Mouse (Mus musculus) brain, embryonic 18.5 days (tissue): ENCODE measurements around the gene Fam155a.

ENCODE experiments used
- DNase-seq: peaks from one replicate; pipeline ENCODE4 v3.0.0-alpha.2; 2012; ENCODE audit warnings: low read depth, low spot score

The Fam155a gene

DNA sequence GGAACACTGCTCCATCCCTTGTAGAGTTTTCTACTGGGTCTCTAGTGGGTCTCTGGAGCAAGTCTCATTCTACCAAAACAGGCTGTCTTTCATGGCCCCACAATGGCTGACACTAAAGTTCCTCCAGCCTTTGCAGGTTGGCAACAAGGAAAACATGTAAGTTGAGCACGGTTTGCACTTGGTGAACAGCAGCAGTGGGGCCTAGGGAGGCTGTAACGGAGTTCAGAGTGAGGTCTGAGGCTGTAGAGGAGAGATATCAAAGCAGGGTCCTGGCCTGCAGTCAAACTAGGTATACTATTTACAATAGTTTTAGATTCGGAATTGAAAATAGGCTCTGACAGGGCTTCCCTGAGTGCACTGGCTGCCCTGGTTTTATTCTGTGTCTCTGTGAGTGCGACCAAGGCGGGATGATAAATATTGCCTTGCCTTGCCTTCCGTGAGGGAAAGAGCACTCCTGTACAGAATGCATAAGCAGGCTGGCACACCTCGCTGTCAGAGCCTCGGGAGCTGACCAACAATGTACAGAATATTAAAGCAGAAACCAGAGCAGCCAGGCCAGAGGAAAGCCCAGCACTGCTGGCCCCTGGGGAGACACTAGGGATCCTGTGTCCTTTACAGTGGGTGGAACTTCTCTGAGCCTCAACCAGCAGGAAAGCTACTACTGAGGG is 277.3 kb downstream of the Fam155a start:
- no peak for DNase-seq

DNA sequence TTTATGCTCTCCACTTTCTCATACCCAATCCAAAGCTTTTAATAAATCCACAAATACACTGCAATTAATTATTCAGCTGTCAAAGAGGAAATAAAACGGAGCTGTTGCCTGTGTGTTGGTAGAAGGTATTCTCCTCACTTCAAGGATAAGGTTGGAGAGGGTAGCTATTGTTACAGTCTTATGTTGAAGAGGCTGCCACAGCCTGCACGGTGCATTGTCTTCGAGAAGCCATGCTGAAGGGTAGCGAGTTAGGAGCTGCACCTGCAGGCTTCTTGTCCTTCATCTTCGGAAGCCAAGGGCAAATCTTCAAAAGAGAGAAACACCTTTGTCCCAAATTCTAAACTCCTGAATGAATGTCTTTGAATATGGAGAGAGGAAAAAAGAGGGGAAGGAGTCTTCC is 288.4 kb downstream of the Fam155a start:
- DNase-seq, result no peak

DNA sequence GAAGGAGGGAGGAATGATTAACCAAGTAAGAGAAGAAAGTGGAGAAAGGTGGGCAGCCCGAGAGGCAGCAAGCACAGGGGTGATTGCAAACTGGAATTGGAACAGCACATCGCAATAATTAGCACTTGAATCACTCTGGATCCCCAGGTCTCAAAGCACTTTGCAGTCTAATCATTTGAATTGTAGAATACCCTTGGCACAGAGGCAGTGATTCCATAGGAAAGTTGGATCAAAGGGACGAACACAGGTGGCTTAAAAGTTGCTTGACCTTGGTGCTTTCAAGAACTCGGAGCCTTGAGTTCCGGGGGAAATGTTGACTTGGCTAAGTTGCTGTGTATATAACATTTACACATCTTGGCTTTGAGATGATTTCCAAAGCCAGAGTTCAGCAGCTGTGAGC is 299.7 kb downstream of the Fam155a start:
- DNase-seq, result no peak

DNA sequence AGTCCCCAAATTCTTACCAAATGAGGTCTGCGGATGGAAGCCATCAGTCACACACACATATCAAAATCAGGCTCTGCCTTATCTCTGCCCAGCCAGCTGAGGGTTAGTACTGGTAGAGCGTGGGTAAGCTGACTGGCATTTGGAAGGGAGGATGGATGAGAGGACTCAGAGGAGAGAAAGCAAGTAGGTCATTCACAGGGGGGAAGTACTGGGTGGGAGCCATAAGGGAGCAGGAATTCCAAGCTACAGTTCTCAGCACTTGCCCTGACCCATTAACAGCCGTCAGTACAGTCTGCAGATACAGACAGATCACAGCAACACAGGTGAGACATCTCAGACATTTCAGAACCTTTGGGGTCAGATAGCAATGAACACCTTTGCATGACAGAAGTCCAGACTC is 300.8 kb downstream of the Fam155a start:
- no peak for DNase-seq

DNA sequence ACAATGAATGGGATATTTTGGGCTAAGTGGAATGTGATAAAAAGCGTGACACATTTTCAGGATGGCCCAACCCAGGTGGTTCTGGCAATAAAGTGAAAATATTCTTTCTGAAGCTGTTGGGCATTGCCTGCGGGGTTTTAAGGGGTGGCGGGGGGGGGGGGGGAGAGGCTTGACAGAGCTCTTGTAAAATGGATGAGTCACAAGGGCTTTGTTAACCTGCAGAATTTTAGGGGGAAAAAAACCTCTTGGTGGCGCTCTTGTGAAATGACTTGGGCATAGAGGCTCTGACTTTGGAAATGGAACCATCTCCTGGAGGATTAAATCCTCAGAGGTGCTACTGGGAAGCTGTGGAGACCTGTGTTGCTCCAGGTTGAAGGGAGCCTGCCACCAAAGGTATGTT is 309.9 kb downstream of the Fam155a start:
- DNase-seq, result no peak

DNA sequence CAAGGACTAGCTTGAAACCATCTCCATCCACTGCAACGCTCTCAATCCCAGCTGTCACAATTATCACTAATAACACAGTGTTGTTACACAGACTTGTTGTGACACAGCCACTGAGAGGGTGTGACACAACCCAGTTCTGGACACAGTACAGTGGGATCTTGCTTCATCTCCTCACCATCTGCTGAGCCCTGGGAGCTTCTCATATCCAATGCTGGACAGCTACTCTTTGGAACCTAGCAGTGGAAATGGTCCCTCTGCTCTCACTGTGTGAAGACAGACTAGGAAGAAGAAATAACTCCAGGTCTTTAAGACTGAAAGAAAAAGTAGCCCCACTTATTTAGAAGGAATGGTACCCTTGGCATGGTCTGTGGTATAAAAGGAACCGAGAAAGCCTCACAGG is 310.3 kb downstream of the Fam155a start:
- no peak for DNase-seq

DNA sequence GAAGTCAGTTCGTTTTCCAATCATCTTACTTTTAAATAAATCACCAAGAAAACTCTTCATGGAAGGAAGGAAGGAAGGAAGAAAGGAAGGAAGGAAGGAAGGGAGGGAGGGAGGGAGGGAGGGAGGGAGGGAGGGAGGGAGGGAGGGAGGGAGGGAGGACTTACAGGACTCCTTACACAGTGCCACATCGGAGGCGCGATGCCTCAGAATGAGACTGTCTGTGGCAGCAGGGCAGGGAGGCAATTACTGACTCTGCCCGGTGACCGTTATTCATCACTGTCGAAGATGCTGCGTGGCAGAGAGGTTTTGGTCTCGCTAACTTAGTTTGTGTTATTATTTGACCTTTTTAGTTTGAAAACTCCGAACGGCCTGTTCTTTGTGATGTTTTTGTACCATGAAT is 312.3 kb downstream of the Fam155a start:
- DNase-seq, result no peak

DNA sequence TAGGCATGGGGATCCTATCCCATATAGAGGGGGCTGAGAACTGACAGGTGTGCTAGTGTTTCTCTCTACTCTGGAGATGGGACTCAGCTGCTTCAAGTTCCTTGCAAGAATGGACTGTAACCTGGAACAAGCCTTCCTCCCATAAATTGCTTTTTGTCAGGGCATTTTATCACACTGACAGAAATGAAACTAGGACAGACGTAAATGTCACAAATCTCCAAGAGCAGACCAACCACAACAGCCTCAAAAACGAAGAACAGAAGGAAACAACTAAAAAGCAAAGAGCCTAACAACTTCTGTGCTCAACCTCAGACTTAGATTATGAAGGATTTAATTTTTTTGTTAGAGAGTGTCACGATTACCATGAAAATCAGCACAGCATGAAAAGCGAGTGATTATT is 315.8 kb downstream of the Fam155a start:
- DNase-seq, result no peak

DNA sequence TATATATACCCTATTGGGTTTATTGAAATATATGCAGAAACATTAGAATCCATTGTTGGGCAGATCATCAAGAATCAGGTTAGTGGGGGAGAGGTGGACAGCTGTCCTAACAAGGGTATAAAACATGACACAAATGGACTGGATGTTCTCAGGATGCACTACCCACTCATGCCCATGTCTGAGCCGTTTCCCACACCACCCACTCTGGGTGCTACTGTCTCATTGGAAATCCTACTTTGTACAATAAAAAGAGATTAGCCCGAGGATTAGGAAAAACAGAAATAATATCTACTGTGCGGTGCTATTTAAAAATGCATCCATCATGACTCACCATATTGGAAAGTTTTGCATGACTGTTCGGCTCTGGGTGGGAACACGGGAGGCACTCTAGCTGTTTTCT is 317.2 kb downstream of the Fam155a start:
- DNase-seq, result no peak

DNA sequence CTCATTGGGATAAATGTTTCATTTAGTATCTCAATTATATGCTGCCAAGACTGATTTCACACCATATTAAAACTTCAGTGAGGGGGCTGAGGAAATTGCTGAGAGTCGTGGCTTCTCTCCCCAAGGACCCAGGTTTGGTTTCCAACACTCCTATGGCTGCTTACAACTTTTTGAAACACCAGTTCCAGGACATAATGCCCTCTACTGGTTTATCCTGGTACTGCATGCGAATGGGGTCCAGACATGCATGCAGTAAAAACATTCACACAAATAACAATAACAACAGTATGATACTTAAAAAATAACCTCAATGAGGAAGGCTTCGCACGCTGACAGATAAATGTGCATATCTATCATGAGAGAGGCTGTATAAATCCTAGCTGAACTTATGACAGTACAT is 319.4 kb downstream of the Fam155a start:
- no peak for DNase-seq

DNA sequence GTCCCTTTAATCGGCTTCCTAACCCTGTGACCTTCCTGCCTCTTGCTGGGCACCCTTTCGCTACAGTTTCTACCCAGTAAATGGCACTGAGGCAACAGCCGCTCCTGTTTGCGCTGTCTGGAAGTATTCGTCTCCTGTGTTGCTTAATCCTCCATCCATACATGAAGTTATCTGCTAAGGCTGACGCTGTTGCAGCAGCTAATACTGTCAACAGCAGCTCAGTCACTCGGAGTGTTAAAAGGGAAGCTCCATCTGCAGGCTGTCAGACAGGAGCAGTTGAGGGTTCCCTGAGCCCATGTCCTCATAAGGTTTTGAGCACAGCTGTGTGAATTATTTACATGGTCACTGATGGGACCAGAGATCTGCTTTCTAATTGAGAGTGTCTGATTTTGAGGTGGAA is 322.3 kb downstream of the Fam155a start:
- no peak for DNase-seq

DNA sequence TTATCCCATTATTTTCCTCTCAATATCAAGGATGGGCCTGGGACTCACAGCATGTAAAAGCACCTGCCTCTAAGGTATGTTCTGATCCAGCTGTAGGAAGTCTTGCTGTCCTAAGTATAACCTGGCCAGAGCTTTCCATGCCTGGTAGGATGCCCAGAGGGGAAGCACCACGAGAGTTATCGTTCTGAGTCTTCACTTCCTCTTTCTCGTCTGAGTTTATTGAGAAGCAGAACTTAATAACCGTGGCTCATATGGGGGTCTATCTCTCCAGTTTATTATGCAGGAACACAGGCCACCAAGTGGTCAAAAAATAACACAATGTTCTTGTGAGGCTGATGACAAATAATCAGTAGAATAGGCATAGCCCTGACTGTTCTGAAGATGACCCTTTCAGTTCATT is 333.1 kb downstream of the Fam155a start:
- DNase-seq, result no peak

DNA sequence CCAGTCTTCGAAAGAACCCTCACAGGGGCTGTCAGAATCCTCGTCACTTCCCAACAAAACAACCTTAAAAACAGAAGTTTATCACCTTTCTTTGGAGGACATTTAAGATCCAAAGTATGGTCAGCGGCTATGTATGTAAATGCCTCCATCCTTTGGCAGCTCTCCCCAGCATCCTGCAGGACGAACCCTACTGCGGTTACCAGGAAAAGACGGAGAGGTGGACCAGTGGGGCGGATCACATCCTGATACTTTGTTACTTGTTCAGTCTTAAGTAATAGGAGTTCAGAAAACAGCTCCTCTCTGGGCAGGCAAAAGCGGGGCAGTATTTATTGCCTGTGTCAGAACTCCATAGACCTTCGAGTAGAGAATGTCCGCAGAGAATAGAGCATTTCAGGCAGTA is 335.5 kb downstream of the Fam155a start:
- no peak for DNase-seq

DNA sequence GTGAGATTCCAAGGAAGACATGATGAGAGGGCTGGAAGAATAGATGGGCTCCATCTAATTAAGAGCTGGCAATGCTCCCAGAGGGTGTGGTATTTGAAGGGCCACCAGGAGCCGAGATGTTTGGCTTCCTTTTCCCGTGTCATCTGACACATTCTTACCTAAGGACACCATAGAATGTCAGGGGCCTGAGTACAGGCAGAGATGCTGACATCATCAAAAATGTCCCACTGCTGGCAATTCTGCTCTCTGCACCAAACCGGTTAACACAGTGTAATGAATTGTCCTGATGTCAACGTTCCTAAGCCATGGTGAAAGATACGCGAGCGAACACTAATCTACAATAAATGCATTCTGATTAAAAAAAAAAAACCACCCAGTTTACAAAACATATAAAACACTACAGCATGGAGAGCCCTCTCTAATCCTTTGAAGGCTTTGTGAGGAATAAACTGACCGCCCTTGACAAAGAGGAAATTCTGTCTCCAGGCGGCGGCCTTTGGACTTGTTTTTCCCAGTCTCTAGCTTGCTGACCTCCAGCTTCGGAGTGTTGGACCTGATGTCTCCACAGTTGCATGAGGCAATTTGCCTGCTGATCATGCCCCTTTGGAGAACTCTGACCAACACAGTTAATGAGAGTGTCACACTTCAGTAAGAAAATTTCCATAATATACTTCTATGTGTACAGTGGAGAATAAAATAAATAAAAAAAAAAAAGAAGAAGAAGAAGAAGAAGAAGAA is 338.2 kb downstream of the Fam155a start:
- no peak for DNase-seq

DNA sequence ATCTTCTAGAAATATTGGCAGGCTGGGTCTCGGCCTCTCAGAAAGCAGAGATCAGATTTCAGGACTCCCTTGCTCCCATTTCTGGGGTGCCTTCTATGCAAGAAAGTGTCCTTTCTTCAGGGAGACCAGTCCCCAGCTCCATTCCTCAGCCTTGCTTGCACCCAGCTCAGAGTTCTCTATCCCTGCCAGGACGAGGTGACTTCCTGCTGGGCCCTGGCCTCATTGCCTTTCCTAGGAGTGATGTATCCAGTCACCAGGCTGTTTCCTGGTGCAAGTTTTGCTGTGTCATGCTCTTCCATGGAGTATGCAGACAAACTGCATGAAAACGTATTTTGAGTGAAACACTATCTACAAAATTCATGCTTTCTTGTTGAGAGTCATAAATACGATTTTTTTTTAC is 342.1 kb downstream of the Fam155a start:
- DNase-seq, result no peak

DNA sequence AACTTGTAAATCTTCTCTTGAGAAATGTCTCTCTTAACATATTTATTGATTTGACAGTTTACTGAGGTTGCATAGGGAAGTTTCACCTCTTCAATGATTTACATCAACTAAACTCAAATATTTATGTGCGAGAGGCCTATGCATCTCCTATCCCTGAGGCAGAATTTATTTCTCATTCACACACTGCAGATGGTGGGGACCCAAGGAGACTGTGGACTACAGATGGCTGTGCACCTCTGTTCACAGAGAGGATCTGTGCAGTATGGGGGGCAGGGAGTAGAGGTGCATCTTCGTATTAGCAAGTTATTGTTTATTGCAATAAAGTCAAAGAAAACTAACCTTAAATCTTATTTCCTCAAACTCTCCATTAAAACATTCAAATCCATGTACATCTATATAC is 346.9 kb downstream of the Fam155a start:
- DNase-seq, result no peak

DNA sequence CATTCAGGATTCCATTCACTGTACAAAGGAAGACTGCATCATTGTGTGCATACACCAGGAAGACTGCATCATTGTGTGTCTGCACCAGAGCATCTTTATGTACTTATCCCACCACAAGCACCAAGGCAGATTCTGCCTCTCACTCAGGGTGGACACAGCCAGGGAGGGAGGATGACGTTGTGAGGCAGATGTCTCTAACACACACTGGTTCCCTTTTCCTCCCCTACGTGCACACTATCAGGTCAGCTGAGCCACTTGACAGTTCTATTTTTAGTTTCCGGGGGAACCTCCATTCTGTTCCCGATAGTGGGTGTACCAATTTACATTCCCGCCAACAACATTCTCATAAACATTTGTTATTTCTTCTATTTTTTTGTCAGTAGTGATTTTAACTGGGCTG is 347.4 kb downstream of the Fam155a start:
- no peak for DNase-seq

DNA sequence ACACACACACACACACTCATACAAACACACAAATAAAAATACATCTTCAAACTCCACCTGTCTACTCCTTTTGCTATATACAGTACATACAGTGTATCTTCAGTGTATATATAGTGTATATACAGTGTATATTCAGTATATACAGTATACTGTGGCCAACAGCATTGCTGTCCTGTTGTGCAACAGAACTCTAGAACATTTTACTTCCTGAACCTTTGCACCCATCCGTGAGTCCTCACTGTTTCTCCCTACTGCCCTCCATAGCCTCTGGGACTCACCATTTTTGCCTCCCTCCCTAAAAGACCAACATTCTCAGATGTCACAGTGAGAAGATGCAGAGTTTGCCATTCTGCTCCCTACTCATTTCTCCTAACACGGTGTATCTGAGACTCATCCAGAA is 347.8 kb downstream of the Fam155a start:
- no peak for DNase-seq

DNA sequence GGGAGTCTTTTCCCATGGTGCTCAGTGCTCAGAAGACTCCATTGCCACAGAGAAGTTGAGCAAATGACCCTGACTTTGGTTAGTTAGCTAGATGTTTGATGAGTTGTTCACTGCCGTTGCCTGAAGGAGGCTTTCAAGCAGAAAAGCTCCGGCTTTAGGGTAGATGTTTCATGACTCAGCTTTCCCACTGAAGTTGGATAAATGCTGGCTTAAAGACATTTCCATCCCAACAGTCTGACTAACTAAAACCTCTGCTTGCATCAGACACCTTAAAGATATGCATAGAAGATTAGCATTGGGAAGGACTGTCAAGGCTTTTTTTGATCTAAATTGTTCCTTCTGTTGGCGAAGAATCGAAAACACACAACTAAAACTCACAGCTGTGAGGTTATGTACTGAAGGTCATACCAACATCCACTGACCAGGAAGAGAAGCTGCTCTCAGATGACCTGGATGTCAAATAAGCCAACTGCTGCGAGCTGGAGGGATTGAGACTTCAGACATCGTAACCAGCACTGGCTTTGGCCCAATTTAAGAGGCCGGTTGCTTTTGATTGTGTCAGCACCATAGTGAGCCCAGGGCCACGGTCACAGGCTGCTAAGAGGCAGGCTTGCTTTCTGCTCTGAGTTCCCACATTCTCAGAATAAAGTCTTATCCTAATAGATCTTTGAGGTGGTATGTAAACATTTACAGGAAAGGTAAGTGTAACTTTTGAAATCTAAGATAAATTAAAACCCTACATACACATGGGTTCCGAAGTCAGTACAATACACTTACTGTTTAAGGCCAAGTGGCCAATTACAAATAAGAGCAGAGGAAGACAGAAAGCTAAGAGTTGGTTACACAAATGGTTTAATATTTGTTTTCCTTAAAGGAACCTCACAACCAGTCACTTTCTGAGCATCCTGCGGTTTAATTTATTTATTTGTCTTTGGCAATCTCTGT is 351.8 kb downstream of the Fam155a start:
- DNase-seq, result no peak

DNA sequence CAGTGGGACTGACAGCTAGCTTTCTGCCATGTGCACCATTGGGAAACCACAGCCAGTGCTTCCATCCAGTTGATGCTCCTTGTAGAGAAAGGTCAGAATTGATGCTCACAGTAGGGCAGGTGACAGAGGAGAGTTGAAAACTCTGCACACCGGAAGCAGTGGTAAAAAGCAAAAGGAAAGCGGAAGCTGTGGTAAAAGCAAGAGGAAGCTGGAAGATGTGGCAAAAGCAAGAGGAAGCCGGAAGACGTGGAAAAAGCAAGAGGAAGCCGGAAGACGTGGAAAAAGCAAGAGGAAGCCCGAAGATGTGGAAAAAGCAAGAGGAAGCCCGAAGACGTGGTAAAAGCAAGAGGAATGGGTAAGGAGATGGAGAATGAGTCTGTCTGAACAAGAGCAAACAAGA is 354.8 kb downstream of the Fam155a start:
- DNase-seq, result no peak

DNA sequence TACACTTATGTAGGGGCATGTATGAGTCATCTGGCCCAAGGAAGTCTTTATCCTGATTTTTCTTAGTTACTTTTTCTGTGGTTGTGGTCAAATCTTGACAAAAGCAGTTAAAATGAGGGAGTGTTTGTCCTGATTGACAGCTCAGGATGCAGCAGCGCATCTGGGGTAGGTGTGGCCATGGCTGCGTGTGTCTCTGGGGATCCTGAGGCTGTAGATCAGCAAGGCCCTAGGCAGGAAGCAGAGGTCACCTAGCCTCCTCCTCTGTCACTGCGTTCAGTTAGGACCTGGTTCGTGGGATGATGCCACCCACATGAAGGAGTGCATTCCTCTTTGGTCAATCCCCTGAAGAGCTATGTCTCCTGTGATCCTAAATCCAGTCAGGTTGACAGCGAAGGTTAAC is 362.5 kb downstream of the Fam155a start:
- no peak for DNase-seq

DNA sequence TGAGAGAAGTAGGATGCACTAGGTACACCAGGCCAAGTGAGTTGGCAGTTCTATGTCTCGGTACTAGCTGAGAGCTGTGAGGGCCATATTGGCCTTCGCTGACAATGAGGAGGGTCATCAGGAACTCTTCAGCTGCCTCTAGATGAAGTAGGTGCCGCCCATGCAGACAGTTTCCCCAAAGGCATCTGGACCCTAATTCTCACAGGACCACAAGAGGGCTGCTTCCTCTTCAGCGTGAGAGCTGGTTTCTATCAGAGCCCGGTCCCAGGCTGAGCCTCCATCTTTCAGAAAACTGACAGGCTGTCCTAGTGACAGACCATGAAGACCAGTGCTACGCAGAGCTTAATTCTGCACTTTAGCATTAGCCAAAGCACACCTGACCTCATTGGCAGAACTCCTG is 364.8 kb downstream of the Fam155a start:
- DNase-seq, result no peak

DNA sequence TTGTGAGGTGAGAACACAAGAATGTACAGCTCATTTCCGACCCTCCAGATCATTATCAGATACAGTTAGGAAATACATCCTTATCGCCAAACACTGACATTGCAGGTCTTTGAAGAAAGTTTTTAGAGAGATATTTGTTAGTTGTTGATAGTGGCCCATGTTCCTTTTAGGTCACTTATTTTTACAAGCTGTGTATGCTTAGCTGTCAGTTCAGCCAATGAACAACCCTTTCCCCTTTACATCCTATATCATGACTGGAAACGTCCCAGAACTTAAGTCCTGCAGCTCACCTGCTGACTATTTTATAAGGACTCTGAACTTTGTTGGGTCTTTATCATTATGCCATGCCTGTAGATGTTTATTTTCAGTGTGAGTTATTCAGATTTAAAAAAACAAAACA is 366.3 kb downstream of the Fam155a start:
- no peak for DNase-seq
